Comparison of ENCODE assay signal across 8 mouse cellular contexts in genomic region chr6:28420361-28420760, GRCm38 (mm10). TPM values are rescaled to one million over a fixed set of nuclear protein-coding genes. Genes with fewer than 3 reads are reported as not detected.
DNase-seq lines count a peak whose midpoint lies in the region; ATAC-seq lines count a peak whose summit lies in the region.

No protein-coding gene starts in this region.

- 81% methylated on average over 17 of the region's 17 CpGs for WGBS in limb, embryonic 12.5 days
- WGBS in stomach, embryonic 14.5 days: 71% methylated on average over 17 of the region's 17 CpGs

- H3K36me3 ChIP-seq in limb, embryonic 12.5 days: peaks cover 47% of the 10 kb centered on the region
- H3K36me3 ChIP-seq in stomach, embryonic 14.5 days (ENCODE audit: control insufficient read depth, insufficient read depth, low read length): peaks cover 22% of the 10 kb centered on the region

- ATAC-seq in cerebellum, adult (ENCODE audit: insufficient number of reproducible peaks, low FRiP score, low TSS enrichment): no peak
- no peak for ATAC-seq in limb, embryonic 12.5 days (ENCODE audit: insufficient number of reproducible peaks, insufficient read depth, low FRiP score, low TSS enrichment, low read depth)
- ATAC-seq in stomach, embryonic 14.5 days (ENCODE audit: insufficient number of reproducible peaks, insufficient read depth, low FRiP score, low read depth): no peak

- H3K4me2 ChIP-seq in limb, embryonic 12.5 days: peak overlapping the region; percentile 95
- H3K4me2 ChIP-seq in stomach, embryonic 14.5 days (replicated peaks; ENCODE audit: low read depth, low read length): peak overlapping the region; percentile 84

- peak; percentile 21 to 28 for DNase-seq in cerebellum, postnatal 25 days
- peak; percentile 13 for DNase-seq in right cerebral cortex, postnatal 14 days
- no peak for DNase-seq in right cerebral cortex, adult 2 months (ENCODE audit: low spot score in 2 of 2)
- DNase-seq in left cerebral cortex, adult 9 months (ENCODE audit: low spot score in 2 of 2): no peak
- DNase-seq in right cerebral cortex, postnatal 25 days: no peak

- H3K27me3 ChIP-seq in limb, embryonic 12.5 days: no peaks in the 10 kb centered on the region
- H3K27me3 ChIP-seq in stomach, embryonic 14.5 days (ENCODE audit: control insufficient read depth, insufficient read depth, low read length): no peaks in the 10 kb centered on the region

- H3K9ac ChIP-seq in limb, embryonic 12.5 days (replicated peaks): peak overlapping the region; percentile 81; the same call in 1 of the 2 replicates
- peak overlapping the region; percentile 63; the same call in 1 of the 2 replicates for H3K9ac ChIP-seq in stomach, embryonic 14.5 days (replicated peaks; ENCODE audit: low read depth, low read length)

- H3K4me1 ChIP-seq in limb, embryonic 12.5 days (replicated peaks): peaks cover 34% of the 10 kb centered on the region
- peaks cover 26% of the 10 kb centered on the region for H3K4me1 ChIP-seq in stomach, embryonic 14.5 days (ENCODE audit: control insufficient read depth, insufficient read depth, low read length)

- H3K9me3 ChIP-seq in limb, embryonic 12.5 days: no peaks in the 10 kb centered on the region; the same call in 1 of the 2 replicates
- H3K9me3 ChIP-seq in stomach, embryonic 14.5 days (ENCODE audit: control insufficient read depth, low read depth, low read length): no peaks in the 10 kb centered on the region

- H3K27ac ChIP-seq in limb, embryonic 12.5 days: no peak overlapping the region
- no peak overlapping the region for H3K27ac ChIP-seq in stomach, embryonic 14.5 days (ENCODE audit: low read length)

- H3K4me3 ChIP-seq in limb, embryonic 12.5 days (replicated peaks): peak overlapping the region; percentile 83
- H3K4me3 ChIP-seq in stomach, embryonic 14.5 days (ENCODE audit: low read depth, low read length): peak overlapping the region; percentile 81

RNA-seq across cellular contexts. Expression of gene Arf5, which starts 3.0 kb away (rescaled TPM):
- 335 and 342 TPM in 2 replicates for polyA plus RNA-seq in limb, embryonic 12.5 days (2016; fragmentation: Nextera tagmentation; extraction: Ambion mirVana)
- 302 and 304 TPM in 2 replicates for polyA plus RNA-seq in stomach, embryonic 14.5 days (2014; fragmentation: Nextera tagmentation; extraction: Ambion mirVana)

RNA-seq across cellular contexts. Expression of gene Fscn3, which starts 7.2 kb away (rescaled TPM):
- polyA plus RNA-seq in limb, embryonic 12.5 days (2016; fragmentation: Nextera tagmentation; extraction: Ambion mirVana): not detected in 2 replicates
- polyA plus RNA-seq in stomach, embryonic 14.5 days (2014; fragmentation: Nextera tagmentation; extraction: Ambion mirVana): not detected in 2 replicates

RNA-seq across cellular contexts. Expression of gene Gcc1, which starts 7.8 kb away (rescaled TPM):
- 12.5 and 13.1 TPM in 2 replicates for polyA plus RNA-seq in limb, embryonic 12.5 days (2016; fragmentation: Nextera tagmentation; extraction: Ambion mirVana)
- polyA plus RNA-seq in stomach, embryonic 14.5 days (2014; fragmentation: Nextera tagmentation; extraction: Ambion mirVana): 8.7 and 10.2 TPM in 2 replicates

RNA-seq across cellular contexts. Expression of gene Zfp800, which starts 22.6 kb away (rescaled TPM):
- 14.0 and 17.7 TPM in 2 replicates for polyA plus RNA-seq in limb, embryonic 12.5 days (2016; fragmentation: Nextera tagmentation; extraction: Ambion mirVana)
- 23.3 and 26.3 TPM in 2 replicates for polyA plus RNA-seq in stomach, embryonic 14.5 days (2014; fragmentation: Nextera tagmentation; extraction: Ambion mirVana)

RNA-seq across cellular contexts. Expression of gene Pax4, which starts 28.8 kb away (rescaled TPM):
- polyA plus RNA-seq in limb, embryonic 12.5 days (2016; fragmentation: Nextera tagmentation; extraction: Ambion mirVana): not detected in 2 replicates
- polyA plus RNA-seq in stomach, embryonic 14.5 days (2014; fragmentation: Nextera tagmentation; extraction: Ambion mirVana): 0.53 TPM in 1 of 2 replicates, not detected in the other

Comparison
In these comparisons a context has a peak if more than half of its experiments do, and no peak if none do; other contexts are left out.
1. DNase-seq: peak in cerebellum, postnatal 25 days (2 of 2) and right cerebral cortex, postnatal 14 days (single experiment); none in right cerebral cortex, adult 2 months (0 of 2), left cerebral cortex, adult 9 months (0 of 2) and right cerebral cortex, postnatal 25 days (single experiment).